Mouse (Mus musculus) heart, adult 9 months (tissue): ENCODE results near the gene Zfp507.

Source experiments
- DNase-seq, 2 experiments: peaks; one replicate each; pipeline ENCODE4 v3.0.0; 2022; ENCODE audit warnings: low spot score in 2 of 2

Gene Zfp507

GRCm38 (mm10) chr7:35782252-35782651 lies 20.6 kb downstream of the Zfp507 start:
- no peak for DNase-seq

- no peak for DNase-seq
Measured at GRCm38 (mm10) chr7:35774127-35774526, 28.7 kb downstream of the Zfp507 start.

- DNase-seq: no peak
Measured at GRCm38 (mm10) chr7:35772347-35772746, 30.5 kb downstream of the Zfp507 start.

- no peak for DNase-seq
Measured at GRCm38 (mm10) chr7:35771106-35771505, 31.7 kb downstream of the Zfp507 start.

GRCm38 (mm10) chr7:35770122-35770521 lies 32.7 kb downstream of the Zfp507 start:
- no peak for DNase-seq

- DNase-seq: no peak
Measured at GRCm38 (mm10) chr7:35764461-35764860, 38.3 kb downstream of the Zfp507 start.

GRCm38 (mm10) chr7:35761801-35762200 lies 41.0 kb downstream of the Zfp507 start:
- DNase-seq: no peak

- DNase-seq: no peak
Measured at GRCm38 (mm10) chr7:35759602-35760001, 43.2 kb downstream of the Zfp507 start.

GRCm38 (mm10) chr7:35756510-35757440 lies 46.0 kb downstream of the Zfp507 start:
- no peak for DNase-seq

GRCm38 (mm10) chr7:35754886-35755168 lies 48.0 kb downstream of the Zfp507 start:
- DNase-seq: no peak

- DNase-seq: peak; percentile 86 to 87
Measured at GRCm38 (mm10) chr7:35754033-35754885, 48.5 kb downstream of the Zfp507 start, which contains the start of gene Dpy19l3. Dpy19l3 (minus strand) TSS chr7:35754454.

- DNase-seq: no peak
Measured at GRCm38 (mm10) chr7:35753319-35754032, 49.3 kb downstream of the Zfp507 start.

- DNase-seq: no peak
Measured at GRCm38 (mm10) chr7:35750873-35751272, 51.9 kb downstream of the Zfp507 start.

GRCm38 (mm10) chr7:35747397-35747964 lies 55.3 kb downstream of the Zfp507 start:
- DNase-seq: no peak

- no peak for DNase-seq
Measured at GRCm38 (mm10) chr7:35746686-35747396, 56.0 kb downstream of the Zfp507 start.

- no peak for DNase-seq
Measured at GRCm38 (mm10) chr7:35745281-35745702, 57.5 kb downstream of the Zfp507 start.

- no peak for DNase-seq
Measured at GRCm38 (mm10) chr7:35744771-35745170, 58.0 kb downstream of the Zfp507 start.

GRCm38 (mm10) chr7:35742310-35742709 lies 60.5 kb downstream of the Zfp507 start:
- no peak for DNase-seq

GRCm38 (mm10) chr7:35741858-35742257 lies 60.9 kb downstream of the Zfp507 start:
- no peak for DNase-seq

- peak in 1 of 2 experiments; percentile 13 for DNase-seq
Measured at GRCm38 (mm10) chr7:35740489-35741230, 62.1 kb downstream of the Zfp507 start.
